Mouse (Mus musculus) MEL (cell line): ENCODE data around the gene Ccna1. TPM values are rescaled to one million over a fixed set of nuclear protein-coding genes. Genes with fewer than 3 reads are reported as not detected.

Source experiments
- DNase-seq: peaks from one replicate; pipeline ENCODE4 v3.0.0; 2011; ENCODE audit warnings: low read depth, low spot score
- H3K27ac ChIP-seq: 2 replicates; pipeline ENCODE4 v1.5.1; 2012; ENCODE audit warnings: low read depth, mild to moderate bottlenecking, control low read depth, low read length, moderate library complexity; ENCODE audit not compliant: control insufficient read depth
- H3K27me3 ChIP-seq, 2 experiments: fragments of 150-350 bp in 1 of 2; sonication (generic) in 1 of 2; 2 replicates each; pipeline ENCODE4 v1.6.1; 2012; ENCODE audit warnings: low read length in 2 of 2, mild to moderate bottlenecking in 2 of 2, improper control_type of control experiment in 1 of 2, moderate library complexity in 1 of 2; ENCODE audit not compliant: insufficient read depth in 2 of 2, control insufficient read depth in 1 of 2
- H3K36me3 ChIP-seq, 2 experiments: 2 replicates each; pipeline ENCODE4 v1.6.1; 2012 to 2014; ENCODE audit warnings: low read length in 2 of 2, improper control_type of control experiment in 1 of 2, inconsistent platforms in 1 of 2, mild to moderate bottlenecking in 1 of 2; ENCODE audit not compliant: insufficient read depth in 2 of 2, control insufficient read depth in 1 of 2
- H3K4me1 ChIP-seq, 2 experiments: fragments of 150-350 bp in 1 of 2; sonication (generic) in 1 of 2; 2 replicates each; pipeline ENCODE4 v1.6.1; 2012; ENCODE audit warnings: low read length in 2 of 2, improper control_type of control experiment in 1 of 2, mild to moderate bottlenecking in 1 of 2; ENCODE audit not compliant: insufficient read depth in 2 of 2, control insufficient read depth in 1 of 2
- H3K4me3 ChIP-seq, 2 experiments: fragments of 150-350 bp in 1 of 2; sonication (generic) in 1 of 2; 2 replicates each; pipeline ENCODE4 v1.5.1; 2012; ENCODE audit warnings: low read depth in 2 of 2, low read length in 2 of 2, mild to moderate bottlenecking in 2 of 2, moderate library complexity in 2 of 2, control low read depth in 1 of 2, improper control_type of control experiment in 1 of 2; ENCODE audit not compliant: control insufficient read depth in 1 of 2, insufficient read depth in 1 of 2
- H3K79me2 ChIP-seq: 2 replicates; pipeline ENCODE4 v1.6.1; 2012; ENCODE audit warnings: mild to moderate bottlenecking, low read length, moderate library complexity; ENCODE audit not compliant: control insufficient read depth, poor library complexity, insufficient read depth
- H3K9ac ChIP-seq: 2 replicates; pipeline ENCODE4 v1.6.1; 2012; ENCODE audit warnings: low read depth, mild to moderate bottlenecking, control low read depth, low read length, moderate library complexity; ENCODE audit not compliant: control insufficient read depth, poor library complexity, severe bottlenecking
- H3K9me3 ChIP-seq: fragments of 150-350 bp; sonication (generic); replicated peaks from 2 replicates; pipeline ENCODE4 v1.6.1; 2012; ENCODE audit warnings: mild to moderate bottlenecking, low read length, improper control_type of control experiment, moderate library complexity; ENCODE audit not compliant: insufficient read depth
- CHD1 ChIP-seq: IDR thresholded peaks from 2 replicates; pipeline ENCODE4 v1.6.1; 2012; ENCODE audit warnings: low read depth, mild to moderate bottlenecking, inconsistent platforms, low read length, improper control_type of control experiment
- CTCF ChIP-seq, 3 experiments: IDR thresholded peaks in 2 of 3; conservative IDR thresholded peaks in 1 of 3; 2 replicates each; pipeline ENCODE4 v1.5.1; 2011 to 2012; ENCODE audit warnings: low read length in 3 of 3, low read depth in 2 of 3, mild to moderate bottlenecking in 2 of 3, improper control_type of control experiment in 1 of 3, inconsistent platforms in 1 of 3, mixed read lengths in 1 of 3, moderate library complexity in 1 of 3; ENCODE audit not compliant: control insufficient read depth in 1 of 3, insufficient read depth in 1 of 3, poor library complexity in 1 of 3, severe bottlenecking in 1 of 3
- E2F4 ChIP-seq: IDR thresholded peaks from 2 replicates; pipeline ENCODE4 v1.6.1; 2011; ENCODE audit warnings: low read depth, low read length, improper control_type of control experiment, borderline replicate concordance
- ELF1 ChIP-seq: IDR thresholded peaks from 2 replicates; pipeline ENCODE4 v1.6.1; 2014; ENCODE audit warnings: low read depth, mild to moderate bottlenecking, inconsistent platforms, low read length, improper control_type of control experiment, moderate library complexity
- EP300 ChIP-seq, 2 experiments: IDR thresholded peaks; 2 replicates each; pipeline ENCODE4 v1.6.1; 2011; ENCODE audit warnings: improper control_type of control experiment in 2 of 2, low read length in 2 of 2, low read depth in 1 of 2, mild to moderate bottlenecking in 1 of 2
- ETS1 ChIP-seq: IDR thresholded peaks from 2 replicates; pipeline ENCODE4 v1.6.1; 2012; ENCODE audit warnings: low read depth, mild to moderate bottlenecking, inconsistent platforms, low read length, improper control_type of control experiment, moderate library complexity
- KAT2A ChIP-seq: conservative IDR thresholded peaks from 2 replicates; pipeline ENCODE4 v1.6.1; 2012; ENCODE audit warnings: low read depth, low read length, improper control_type of control experiment, inconsistent platforms
- MAFK ChIP-seq: IDR thresholded peaks from 2 replicates; pipeline ENCODE4 v1.6.1; 2011; ENCODE audit warnings: low read depth, mild to moderate bottlenecking, low read length, improper control_type of control experiment, borderline replicate concordance
- MAZ ChIP-seq: IDR thresholded peaks from 2 replicates; pipeline ENCODE4 v1.6.1; 2012; ENCODE audit warnings: low read depth, mild to moderate bottlenecking, inconsistent platforms, low read length, improper control_type of control experiment
- MXI1 ChIP-seq: IDR thresholded peaks from 2 replicates; pipeline ENCODE4 v1.6.1; 2011; ENCODE audit warnings: mild to moderate bottlenecking, low read depth, low read length, improper control_type of control experiment
- NELFE ChIP-seq: IDR thresholded peaks from 2 replicates; pipeline ENCODE4 v1.6.1; 2011; ENCODE audit warnings: low read depth, low read length, improper control_type of control experiment
- POLR2AphosphoS2 ChIP-seq: IDR thresholded peaks from 2 replicates; pipeline ENCODE4 v1.6.1; 2011; ENCODE audit warnings: low read length, improper control_type of control experiment
- POLR2AphosphoS5 ChIP-seq: IDR thresholded peaks from 2 replicates; pipeline ENCODE4 v1.6.1; 2012; ENCODE audit warnings: low read depth, borderline replicate concordance, mild to moderate bottlenecking, inconsistent platforms, low read length, moderate library complexity, mixed read lengths
- RAD21 ChIP-seq: IDR thresholded peaks from 2 replicates; pipeline ENCODE4 v1.6.1; 2011; ENCODE audit warnings: mild to moderate bottlenecking, low read depth, low read length, improper control_type of control experiment
- SMC3 ChIP-seq: IDR thresholded peaks from 2 replicates; pipeline ENCODE4 v1.6.1; 2011; ENCODE audit warnings: low read depth, low read length, improper control_type of control experiment
- TCF12 ChIP-seq: IDR thresholded peaks from 2 replicates; pipeline ENCODE4 v1.6.1; 2014; ENCODE audit warnings: low read depth, mild to moderate bottlenecking, inconsistent platforms, low read length, improper control_type of control experiment, moderate library complexity
- UBTF ChIP-seq: IDR thresholded peaks from 2 replicates; pipeline ENCODE4 v1.6.1; 2012; ENCODE audit warnings: low read depth, mild to moderate bottlenecking, inconsistent platforms, low read length, improper control_type of control experiment, moderate library complexity, borderline replicate concordance; ENCODE audit not compliant: insufficient read depth
- ZKSCAN1 ChIP-seq: IDR thresholded peaks from 2 replicates; pipeline ENCODE4 v1.6.1; 2012; ENCODE audit warnings: low read depth, mild to moderate bottlenecking, inconsistent platforms, low read length, improper control_type of control experiment, moderate library complexity
- ZMIZ1 ChIP-seq: IDR thresholded peaks from 2 replicates; pipeline ENCODE4 v1.6.1; 2012; ENCODE audit warnings: low read depth, mild to moderate bottlenecking, inconsistent platforms, low read length, improper control_type of control experiment, moderate library complexity
- polyA plus RNA-seq, 2 experiments: library from polyadenylated mRNA; stranded (reverse) in 1 of 2; unstranded in 1 of 2; fragments of >175 nt in 1 of 2; fragments of >200 nt in 1 of 2; gene quantifications; 2 replicates each; pipeline versions ENCODE4 v1.2.1 to v1.2.4; 2012; ENCODE audit warnings: low replicate concordance in 2 of 2, low read depth in 1 of 2; ENCODE audit not compliant: insufficient read length in 2 of 2, insufficient read depth in 1 of 2, missing spikeins in 1 of 2
- total RNA-seq: library from RNA; depleted of rRNA; stranded (reverse); fragments of 300-350 nt; gene quantifications from 2 replicates; pipeline ENCODE4 v1.2.3, GENCODE M21; 2012

Ccna1 gene
- total and polyA plus RNA-seq, 3 experiments: not detected

DNA sequence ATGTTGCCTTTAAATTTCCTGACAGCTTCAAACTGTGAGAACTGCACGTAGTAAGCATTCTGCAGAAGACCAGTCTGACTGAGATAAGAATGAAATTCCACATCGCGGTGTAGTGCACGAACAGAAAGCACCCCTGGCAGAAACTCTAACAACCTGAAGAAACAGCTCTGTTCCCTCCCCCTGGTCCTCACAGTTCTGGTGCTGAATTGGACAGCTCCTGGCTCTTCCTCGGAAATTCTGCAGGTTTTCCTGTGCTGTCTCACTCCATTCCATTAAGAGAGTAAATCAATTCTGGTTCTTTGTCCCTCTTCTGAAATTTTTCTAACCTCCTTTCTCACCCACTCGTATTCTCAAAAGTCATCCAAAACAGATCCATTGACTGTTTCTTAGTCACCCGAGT, 43.6 kb downstream of the Ccna1 start (continued):
- TF ChIP-seq MAZ (no peak), ELF1 (no peak), POLR2AphosphoS5 (no peak)

DNA sequence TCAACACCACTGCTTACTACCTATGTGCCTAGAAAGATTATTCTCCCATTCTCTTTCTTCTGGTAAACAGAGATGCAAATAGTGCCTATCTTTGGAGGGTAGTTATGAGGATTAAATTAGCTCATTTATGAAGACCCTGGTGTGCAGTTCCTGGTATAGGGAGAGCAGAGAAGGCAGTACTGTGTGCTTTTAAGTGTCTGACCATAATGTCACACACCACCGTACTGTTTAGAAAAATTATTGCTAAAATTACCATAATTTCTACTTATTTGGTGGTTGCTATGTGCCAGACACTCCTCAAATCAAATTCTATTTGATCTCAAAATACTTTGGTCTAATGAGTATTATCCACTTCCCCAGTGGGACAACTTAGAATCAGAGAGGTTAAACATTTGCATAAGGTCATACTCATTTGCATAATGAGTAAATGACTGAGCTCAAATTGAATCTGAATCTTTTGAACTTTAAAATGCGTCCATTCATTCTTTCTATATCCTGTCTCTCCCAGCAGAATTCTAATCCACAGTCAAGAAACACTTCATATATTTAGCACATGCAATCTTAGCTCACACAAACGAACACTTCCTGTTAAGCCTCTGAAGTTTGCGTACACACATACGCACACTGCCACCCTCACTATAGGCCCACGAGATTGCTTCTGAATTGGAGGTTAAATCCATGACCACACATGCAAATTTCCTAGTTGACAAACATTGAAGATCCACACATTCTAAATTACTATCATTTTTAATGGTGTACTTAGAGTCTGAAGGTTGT, 46.1 kb downstream of the Ccna1 start:
- Histone ChIP-seq H3K9ac (no peak overlapping the region), H3K27me3 (no peaks in the 10 kb centered on the region; a peak in 1 of 4 replicates), H3K27ac (no peak overlapping the region), H3K9me3 (no peaks in the 10 kb centered on the region), H3K4me1 (no peaks in the 10 kb centered on the region), H3K4me3 (no peak overlapping the region), H3K36me3 (no peaks in the 10 kb centered on the region), H3K79me2 (no peaks in the 10 kb centered on the region)
- TF ChIP-seq E2F4: no peak
- TF ChIP-seq RAD21: no peak
- no peak for TF ChIP-seq MXI1
- TF ChIP-seq CTCF (IDR thresholded peaks at IDR 0.05 in 2 of 3, conservative IDR thresholded peaks at IDR 0.05 in 1 of 3; ENCODE audit: control insufficient read depth in 1 of 3, insufficient read depth in 1 of 3, low read depth in 2 of 3, low read length in 3 of 3, poor library complexity in 1 of 3, severe bottlenecking in 1 of 3): no peak
- no peak for TF ChIP-seq ETS1
- no peak for TF ChIP-seq EP300 (IDR thresholded peaks at IDR 0.05; ENCODE audit: low read depth in 1 of 2, low read length in 2 of 2)
- TF ChIP-seq CHD1: no peak
- TF ChIP-seq ZMIZ1: no peak
- TF ChIP-seq KAT2A: no peak
- TF ChIP-seq MAFK: no peak
- DNase-seq: no peak

DNA sequence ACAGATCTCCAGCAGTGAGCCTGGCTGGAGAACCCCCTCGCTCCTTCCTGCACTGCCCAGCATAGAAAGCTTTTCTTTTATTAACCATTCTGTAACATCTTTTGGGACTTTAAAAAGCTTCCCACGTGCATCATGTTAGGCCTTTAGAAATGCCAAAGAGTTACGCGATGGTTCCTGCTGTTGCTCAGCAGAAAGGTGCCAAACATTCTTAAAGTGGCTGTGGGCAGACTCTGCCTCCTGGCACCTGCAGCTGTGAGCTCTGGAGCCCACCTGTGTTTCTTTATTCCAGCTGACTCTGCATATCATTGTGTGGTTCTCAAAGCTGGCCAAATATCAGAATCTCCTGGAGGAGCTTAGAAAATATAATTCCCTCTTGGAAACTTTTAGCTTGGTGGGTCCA, 51.3 kb downstream of the Ccna1 start:
- TF ChIP-seq SMC3 (no peak), MAZ (no peak), UBTF (no peak), NELFE (no peak), E2F4 (no peak), TCF12 (no peak), MAFK (no peak), ZKSCAN1 (no peak), POLR2AphosphoS2 (no peak), CHD1 (no peak), CTCF (IDR thresholded peaks at IDR 0.05 in 2 of 3, conservative IDR thresholded peaks at IDR 0.05 in 1 of 3; ENCODE audit: control insufficient read depth in 1 of 3, insufficient read depth in 1 of 3, low read depth in 2 of 3, low read length in 3 of 3, poor library complexity in 1 of 3, severe bottlenecking in 1 of 3) (no peak)
- H3K36me3 ChIP-seq: no peaks in the 10 kb centered on the region
- DNase-seq: no peak
- no peak overlapping the region for H3K4me3 ChIP-seq
- no peaks in the 10 kb centered on the region; a peak in 1 of 4 replicates for H3K27me3 ChIP-seq
- no peak overlapping the region for H3K27ac ChIP-seq
- H3K9ac ChIP-seq: no peak overlapping the region
- H3K79me2 ChIP-seq: no peaks in the 10 kb centered on the region
- H3K9me3 ChIP-seq: no peaks in the 10 kb centered on the region
- H3K4me1 ChIP-seq: no peaks in the 10 kb centered on the region
